In genomic region chr1:91428614-91429013, GRCm38 (mm10) we compare ENCODE assay signal across 9 mouse cellular contexts. TPM values are rescaled to one million over a fixed set of nuclear protein-coding genes. Genes with fewer than 3 reads are reported as not detected.
DNase-seq lines count a peak whose midpoint lies in the region; ATAC-seq and TF ChIP-seq lines count a peak whose summit lies in the region.
"Had no signal": no experiment of that assay in that cellular context is flagged by ENCODE, and none has a peak within 500 bp of the region (broad histone marks: within the 10 kb centered on the region; RNA-seq: fewer than 3 reads in every experiment).

No protein-coding gene starts in this region.

- H3K9me3 ChIP-seq in limb, embryonic 14.5 days (ENCODE audit: control insufficient read depth, low read length): no peaks in the 10 kb centered on the region

- peak; percentile 90 for ATAC-seq in common myeloid progenitor, adult 5-6 weeks (replicated peaks; ENCODE audit: low read depth, poor library complexity, severe bottlenecking)
- ATAC-seq in limb, embryonic 14.5 days (ENCODE audit: low FRiP score, low read depth): peak; percentile 70; the same call in 1 of the 2 replicates

- peak; percentile 41; the same call in 1 of the 2 replicates for TF ChIP-seq CTCF in thymus, adult 2 months (IDR thresholded peaks at IDR 0.05; ENCODE audit: borderline replicate concordance, control insufficient read depth, extremely low read depth, insufficient read depth, low read length, poor library complexity)

- no peak overlapping the region for H3K4me3 ChIP-seq in limb, embryonic 14.5 days (replicated peaks; ENCODE audit: low read length)
- no peak overlapping the region for H3K4me3 ChIP-seq in thymus, adult 2 months (ENCODE audit: control insufficient read depth, insufficient read depth, low read length)
- H3K4me3 ChIP-seq: erythroblast, embryonic 14.5 days had no signal

- H3K9ac ChIP-seq in limb, embryonic 14.5 days (ENCODE audit: low read depth, low read length, severe bottlenecking): no peak overlapping the region

- TF ChIP-seq POLR2A in limb, embryonic 14.5 days (IDR thresholded peaks at IDR 0.05; ENCODE audit: borderline replicate concordance, extremely low read depth, insufficient read depth, insufficient read length): no peak
- TF ChIP-seq POLR2A in thymus, adult 2 months (IDR thresholded peaks at IDR 0.05; ENCODE audit: control insufficient read depth, extremely low read depth, insufficient read depth, low read length, poor library complexity): no peak

- no peak overlapping the region for H3K27ac ChIP-seq in limb, embryonic 14.5 days (replicated peaks; ENCODE audit: low read depth, low read length)
- no peak overlapping the region for H3K27ac ChIP-seq in thymus, adult 2 months (ENCODE audit: control insufficient read depth, insufficient read depth, low read length)

- peaks cover 24% of the 10 kb centered on the region for H3K36me3 ChIP-seq in limb, embryonic 14.5 days (ENCODE audit: control insufficient read depth, insufficient read depth, low read length)
- H3K36me3 ChIP-seq in thymus, adult 2 months (ENCODE audit: control insufficient read depth, insufficient read depth, low read length): no peaks in the 10 kb centered on the region

- WGBS in limb, embryonic 14.5 days: 24% methylated on average over 4 of the region's 4 CpGs
- 62% methylated on average over 4 of the region's 4 CpGs for WGBS in thymus, adult 2 months

- intact Hi-C loops in gastrocnemius, postnatal 14 days (cut with DNase I; ENCODE audit: low total_unique reads): loop anchor here (5.0 kb wide), 2 partner anchors 39 to 54 kb away; no protein-coding TSS in a partner anchor

- DNase-seq in 416B (ENCODE audit: low read depth) (peak; percentile 78), adipocyte (ENCODE audit: low spot score) (peak; percentile 88)
- peak; percentile 86 for DNase-seq in gastrocnemius, postnatal 14 days
- DNase-seq in kidney, adult 18-20 months: peak; percentile 90
- DNase-seq in limb, embryonic 14.5 days (ENCODE audit: low spot score): peak; percentile 92
- DNase-seq in ovary, postnatal 10 days (ENCODE audit: low spot score): peak; percentile 71
- peak; percentile 80 for DNase-seq in thymus, adult 2 months

- H3K4me1 ChIP-seq in limb, embryonic 14.5 days (ENCODE audit: control insufficient read depth, insufficient read depth, low read length): peaks cover 5% of the 10 kb centered on the region
- no peaks in the 10 kb centered on the region for H3K4me1 ChIP-seq in thymus, adult 2 months (replicated peaks; ENCODE audit: control insufficient read depth, insufficient read depth, low read length)

- no peaks in the 10 kb centered on the region for H3K27me3 ChIP-seq in limb, embryonic 14.5 days (ENCODE audit: control insufficient read depth, insufficient read depth, low read length)
- no peaks in the 10 kb centered on the region for H3K27me3 ChIP-seq in thymus, adult 2 months (ENCODE audit: control insufficient read depth, insufficient read depth, low read length)

- no peak overlapping the region for H3K4me2 ChIP-seq in limb, embryonic 14.5 days (replicated peaks; ENCODE audit: low read depth, low read length, severe bottlenecking)

RNA-seq across cellular contexts. Expression of gene Hes6, which starts 14.8 kb away (rescaled TPM):
- 22.9 and 31.3 TPM in 2 replicates for total RNA-seq in common myeloid progenitor, adult 5-6 weeks (2017)
- 10 to 100 TPM; 13.6 to 15.2 TPM for total RNA-seq in gastrocnemius, postnatal 14 days (2021)
- 82.8 and 104 TPM in 2 replicates for polyA plus RNA-seq in limb, embryonic 14.5 days (2012; rRNA removed)
- 91.0 and 91.6 TPM in 2 replicates for polyA plus RNA-seq in limb, embryonic 14.5 days (2014; fragmentation: Nextera tagmentation; extraction: Ambion mirVana)
- 200 and 203 TPM in 2 replicates for polyA plus RNA-seq in thymus, adult 2 months (2012; rRNA removed)

RNA-seq across cellular contexts. Expression of gene Ilkap, which starts 30.0 kb away (rescaled TPM):
- 123 and 126 TPM in 2 replicates for total RNA-seq in common myeloid progenitor, adult 5-6 weeks (2017)
- total RNA-seq in gastrocnemius, postnatal 14 days (2021): 10 to 100 TPM; 32.1 to 33.4 TPM
- 130 and 142 TPM in 2 replicates for polyA plus RNA-seq in limb, embryonic 14.5 days (2012; rRNA removed)
- polyA plus RNA-seq in limb, embryonic 14.5 days (2014; fragmentation: Nextera tagmentation; extraction: Ambion mirVana): 140 and 158 TPM in 2 replicates
- polyA plus RNA-seq in thymus, adult 2 months (2012; rRNA removed): 90.3 and 104 TPM in 2 replicates

RNA-seq across cellular contexts. Expression of gene Per2, which starts 30.5 kb away (rescaled TPM):
- 5.3 and 6.4 TPM in 2 replicates for total RNA-seq in common myeloid progenitor, adult 5-6 weeks (2017)
- 1 to 10 TPM; 2.9 to 9.2 TPM for total RNA-seq in gastrocnemius, postnatal 14 days (2021)
- polyA plus RNA-seq in limb, embryonic 14.5 days (2012; rRNA removed): 8.3 and 10.5 TPM in 2 replicates
- polyA plus RNA-seq in limb, embryonic 14.5 days (2014; fragmentation: Nextera tagmentation; extraction: Ambion mirVana): 4.0 and 4.2 TPM in 2 replicates
- polyA plus RNA-seq in thymus, adult 2 months (2012; rRNA removed): 3.3 and 3.4 TPM in 2 replicates
